Mouse (Mus musculus): ENCODE measurements around the gene Aqp7. TPM values are rescaled to one million over a fixed set of nuclear protein-coding genes. Genes with fewer than 3 reads are reported as not detected.

The Aqp7 gene
- total RNA-seq, 2 experiments from 2014 or later, result 9.3 to 11.2 TPM

DNA sequence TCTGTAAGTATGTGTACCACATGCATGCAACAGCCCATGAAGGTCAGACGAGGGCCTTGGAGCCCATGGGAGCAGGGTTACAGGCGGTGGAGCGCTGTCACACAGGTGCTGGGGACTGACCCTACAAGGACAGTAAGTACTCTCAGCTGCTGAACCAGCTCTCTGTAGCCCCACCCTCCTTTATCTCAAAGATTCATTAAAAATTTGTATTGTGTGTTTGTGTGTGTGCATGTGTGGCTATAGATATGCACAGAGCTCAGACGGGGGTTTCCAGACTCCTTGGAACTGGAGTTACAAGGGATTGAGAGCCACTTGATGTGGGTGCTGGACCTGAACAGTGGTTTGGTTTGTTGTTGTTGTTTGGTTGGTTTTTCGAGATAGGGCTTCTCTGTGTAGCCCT, 33.8 kb upstream of the Aqp7 start:
- H3K4me3 ChIP-seq, result no peak overlapping the region
- DNase-seq, result no peak
- TF ChIP-seq CTCF (IDR thresholded peaks at IDR 0.05), result no peak
- intact Hi-C loops (cut with DNase I), result no loop called here
- H3K27ac ChIP-seq, result no peak overlapping the region

DNA sequence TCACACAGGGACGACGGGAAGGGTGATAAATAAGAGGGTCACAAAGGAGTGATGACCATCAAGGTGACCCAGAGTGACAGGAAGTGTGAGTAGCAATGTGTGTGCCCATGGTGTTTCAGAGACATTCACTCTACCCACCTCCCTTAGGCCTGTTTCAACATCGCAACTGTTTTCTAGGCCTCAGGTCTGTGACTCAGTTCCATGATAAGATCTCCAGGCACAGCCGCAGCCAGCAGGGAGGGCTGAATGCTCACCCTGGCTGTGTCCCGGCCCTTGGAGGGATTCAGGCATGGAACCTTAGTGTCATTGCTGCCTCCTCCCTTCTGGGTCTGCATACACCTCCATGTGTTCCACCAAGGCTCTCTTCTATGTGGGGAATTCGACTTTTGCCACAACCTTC, 30.8 kb upstream of the Aqp7 start:
- TF ChIP-seq CTCF (IDR thresholded peaks at IDR 0.05), result no peak
- Histone ChIP-seq H3K27ac (no peak overlapping the region), H3K4me3 (no peak overlapping the region)
- intact Hi-C loops (cut with DNase I), result no loop called here
- DNase-seq, result no peak

DNA sequence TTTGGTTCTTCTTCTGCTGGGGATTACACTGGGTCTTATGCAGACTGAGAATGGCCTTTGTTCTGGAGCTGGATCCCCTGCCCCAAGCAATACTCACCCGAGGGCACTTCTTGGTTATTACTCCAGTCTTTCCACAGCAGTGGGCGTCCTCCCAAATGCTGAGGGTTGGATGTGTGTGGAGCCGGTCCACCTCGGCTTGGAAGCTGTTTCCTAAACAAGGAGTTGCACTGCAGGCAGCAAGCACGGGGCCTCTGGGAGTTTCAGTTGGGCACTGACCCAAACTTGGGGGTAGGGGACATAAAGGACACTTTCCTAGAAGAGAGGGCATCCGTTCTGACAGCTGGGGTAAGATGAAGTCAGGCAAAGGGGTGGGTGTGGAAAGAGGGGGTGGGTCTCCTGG, 26.5 kb upstream of the Aqp7 start:
- DNase-seq, result no peak
- Histone ChIP-seq H3K4me3 (no peak overlapping the region), H3K27ac (no peak overlapping the region)
- intact Hi-C loops (cut with DNase I), result no loop called here
- no peak for TF ChIP-seq CTCF (IDR thresholded peaks at IDR 0.05)

DNA sequence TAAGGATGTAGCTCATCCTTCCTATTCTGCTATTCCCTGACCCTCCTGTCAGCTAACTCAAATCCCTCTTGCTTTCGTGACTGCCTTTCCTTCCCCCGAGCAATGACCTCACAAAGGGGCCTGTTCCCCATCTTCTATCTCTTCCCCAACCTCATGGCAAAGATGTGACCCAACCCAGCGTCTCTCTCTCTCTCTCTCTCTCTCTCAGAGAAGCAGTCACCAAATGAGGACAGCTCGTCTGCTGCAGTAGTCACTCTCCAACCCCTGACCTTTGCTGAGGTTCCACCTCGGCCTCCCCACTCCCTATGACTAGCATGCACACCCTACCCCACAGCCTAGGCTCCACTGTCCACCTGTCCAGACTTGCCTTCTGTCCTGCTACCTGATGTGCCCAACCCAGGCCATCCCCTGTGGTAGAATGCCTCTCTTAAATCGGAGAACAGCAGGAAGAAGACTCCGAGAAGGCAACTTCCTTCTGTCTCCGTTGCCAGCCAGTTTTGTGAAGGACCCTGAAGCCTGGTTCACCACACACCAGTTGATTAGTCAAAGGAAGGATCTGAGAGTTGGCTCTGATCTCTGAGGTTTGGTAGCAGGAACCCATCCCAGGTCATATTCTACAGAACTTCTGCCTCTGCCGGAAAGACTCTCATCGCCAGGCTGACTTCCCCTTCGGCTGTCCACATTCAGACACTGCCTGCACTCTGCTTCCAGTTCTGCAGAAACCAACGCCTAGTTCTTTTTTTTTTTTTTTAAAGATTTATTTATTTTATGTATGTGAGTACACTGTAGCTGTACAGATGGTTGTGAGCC, 25.3 kb upstream of the Aqp7 start:
- no peak for TF ChIP-seq CTCF (IDR thresholded peaks at IDR 0.05)
- Histone ChIP-seq H3K27ac (no peak overlapping the region), H3K4me3 (no peak overlapping the region)
- intact Hi-C loops (cut with DNase I), result no loop called here
- DNase-seq, result no peak

DNA sequence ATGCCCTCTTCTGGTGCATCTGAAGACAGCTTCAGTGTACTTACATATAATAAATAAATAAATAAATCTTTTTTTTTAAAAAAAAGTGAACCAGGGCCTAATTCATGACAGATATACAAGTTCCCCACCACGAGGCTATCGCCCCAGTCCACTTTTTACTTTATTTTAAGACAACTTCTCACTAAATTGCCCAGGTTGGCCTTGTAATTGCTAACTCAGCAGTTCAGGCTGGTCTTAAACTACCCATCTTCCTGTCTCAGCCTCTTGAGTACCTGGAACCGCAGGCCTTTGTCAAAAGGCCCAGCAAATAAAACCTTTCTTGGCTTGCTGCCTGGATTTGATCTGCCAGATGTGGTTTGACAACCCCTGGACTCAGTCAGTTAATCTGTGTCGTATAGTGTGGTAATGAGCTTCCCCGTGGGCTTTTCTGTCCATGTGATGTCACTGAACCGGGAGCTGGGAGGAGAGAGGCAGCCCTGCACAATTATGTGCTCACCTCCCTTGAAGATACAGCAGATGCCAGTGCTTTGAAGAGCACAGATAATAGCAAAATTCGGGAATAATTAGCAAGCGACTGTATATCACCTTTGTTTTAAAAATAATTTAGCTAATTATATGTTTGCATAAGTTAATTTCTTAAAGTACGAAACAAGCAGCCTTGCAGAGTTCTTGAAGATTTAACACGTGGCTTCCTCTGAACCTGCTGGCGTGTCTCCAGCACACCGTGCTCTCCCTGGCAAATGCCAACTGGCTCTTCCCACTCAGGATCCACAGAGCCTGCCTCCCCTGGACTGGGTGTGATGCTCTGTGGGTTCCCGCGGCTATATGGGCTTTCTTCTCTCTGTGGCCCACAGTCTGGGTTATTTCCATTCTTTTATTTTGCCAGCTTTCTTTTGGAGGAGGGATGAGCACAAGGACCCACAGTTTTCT, 23.8 kb upstream of the Aqp7 start:
- intact Hi-C loops (cut with DNase I), result no loop called here
- Histone ChIP-seq H3K27ac (no peak overlapping the region), H3K4me3 (no peak overlapping the region)
- TF ChIP-seq CTCF (IDR thresholded peaks at IDR 0.05), result no peak
- no peak for DNase-seq

DNA sequence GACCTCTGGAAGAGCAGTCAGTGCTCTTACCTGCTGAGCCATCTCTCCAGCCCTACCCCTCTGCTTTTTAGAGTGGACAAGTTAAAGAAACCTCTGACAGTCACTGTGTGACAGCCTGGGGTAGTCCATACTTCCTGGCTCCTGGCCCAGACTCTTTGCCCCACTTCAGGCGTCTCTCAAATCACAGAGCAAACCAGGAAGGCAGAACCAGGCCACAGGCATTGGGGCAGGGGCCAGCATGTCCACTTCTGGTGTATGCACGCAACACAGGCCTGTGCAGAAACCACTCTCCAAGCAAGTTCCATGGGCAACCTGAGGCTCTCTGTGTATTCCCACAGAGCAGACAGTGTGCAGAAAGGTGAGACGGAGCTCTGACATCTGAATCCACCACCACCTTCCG, 17.3 kb upstream of the Aqp7 start:
- intact Hi-C loops (cut with DNase I), result no loop called here
- Histone ChIP-seq H3K27ac (no peak overlapping the region), H3K4me3 (no peak overlapping the region)
- no peak for TF ChIP-seq CTCF (IDR thresholded peaks at IDR 0.05)
- DNase-seq, result no peak

DNA sequence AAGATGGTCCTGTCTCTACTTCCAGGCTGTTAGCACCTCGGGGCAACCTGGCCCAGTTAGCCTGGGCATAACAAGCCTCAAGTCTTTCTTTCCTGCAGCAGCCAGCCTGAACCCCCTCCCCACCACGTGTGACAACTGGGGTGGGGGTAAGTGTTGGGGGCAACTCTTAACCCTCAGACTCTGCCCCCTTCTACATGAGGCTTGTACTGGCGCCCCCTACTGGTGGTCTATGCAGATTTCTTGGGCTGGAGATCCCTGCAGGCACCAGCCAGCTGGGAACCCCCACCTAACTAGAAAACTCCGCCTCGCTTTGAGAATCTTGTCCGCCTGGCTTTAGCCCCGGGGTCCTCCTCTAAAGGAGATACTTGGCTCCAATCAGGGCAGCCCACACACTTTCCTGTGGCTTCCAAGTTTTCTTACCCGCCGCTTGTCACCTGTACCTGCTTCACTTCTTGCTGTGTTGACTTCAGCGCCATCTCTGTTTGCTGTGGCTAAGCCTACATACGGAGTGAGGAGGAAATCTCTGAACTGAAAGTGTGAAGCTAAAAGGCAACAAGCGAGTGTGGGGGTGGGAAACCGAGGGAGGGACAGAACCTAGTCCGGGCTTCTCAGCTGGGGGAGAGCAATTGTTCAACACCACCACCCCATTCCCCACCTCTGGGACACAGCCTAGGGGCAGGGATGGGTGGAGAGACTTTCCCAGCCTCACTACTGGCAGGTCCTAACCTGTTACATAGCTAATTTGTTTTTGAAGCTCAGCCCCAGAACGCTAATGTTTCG, 16.1 kb upstream of the Aqp7 start:
- Histone ChIP-seq H3K4me3 (peak overlapping the region; percentile 19; the same call in 1 of the 2 replicates), H3K27ac (no peak overlapping the region)
- intact Hi-C loops (cut with DNase I), result no loop called here
- TF ChIP-seq CTCF (IDR thresholded peaks at IDR 0.05), result peak; percentile 65
- peak; percentile 41 for DNase-seq

DNA sequence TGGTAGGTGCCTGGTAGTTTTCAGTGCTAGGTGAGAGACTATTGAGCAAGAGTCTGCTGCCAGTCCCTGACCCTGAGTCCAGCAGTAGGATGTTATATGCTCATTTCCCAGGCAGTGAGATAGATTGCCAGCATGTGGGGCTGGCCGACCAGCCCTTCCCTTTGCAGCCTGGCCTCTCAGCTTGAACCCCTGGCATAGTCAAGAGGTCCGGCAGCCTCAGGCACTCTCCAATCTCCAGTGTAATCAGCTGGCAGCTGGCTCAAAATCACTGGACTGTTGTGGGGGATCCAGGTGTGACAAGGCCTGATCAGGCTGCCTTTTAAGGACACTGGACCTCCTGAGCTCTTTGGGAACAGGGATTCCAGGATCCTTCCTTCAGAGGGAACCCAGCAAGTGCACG, 15.4 kb upstream of the Aqp7 start:
- no peak for DNase-seq
- no peak overlapping the region for H3K4me3 ChIP-seq
- no peak for TF ChIP-seq CTCF (IDR thresholded peaks at IDR 0.05)
- intact Hi-C loops (cut with DNase I), result no loop called here
- no peak overlapping the region for H3K27ac ChIP-seq

DNA sequence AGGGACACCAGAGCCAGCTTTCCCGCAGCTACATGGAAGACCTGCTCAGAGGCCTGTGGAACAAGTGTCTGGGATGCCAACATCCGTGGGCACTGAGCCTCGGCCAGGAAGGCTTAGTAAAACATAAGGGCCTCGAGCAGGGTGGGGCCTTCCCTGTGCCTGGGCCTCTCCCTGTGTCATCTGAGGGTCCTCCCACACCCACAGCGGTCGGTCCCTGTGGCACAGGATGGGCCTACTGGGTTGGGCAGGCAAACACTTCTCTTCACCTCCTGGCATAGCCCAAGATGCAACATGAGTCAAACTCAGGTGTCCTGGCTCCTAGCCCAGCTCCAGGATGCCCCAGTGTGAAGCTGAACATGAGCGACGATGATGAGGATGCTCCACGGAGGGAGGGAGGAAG, 9.4 kb upstream of the Aqp7 start:
- no peak for TF ChIP-seq CTCF (IDR thresholded peaks at IDR 0.05)
- no peak for DNase-seq
- intact Hi-C loops (cut with DNase I), result loop anchor here (10.0 kb wide), 1 partner anchor 227 kb away; no protein-coding TSS in a partner anchor
- no peak overlapping the region for H3K27ac ChIP-seq
- H3K4me3 ChIP-seq, result no peak overlapping the region

DNA sequence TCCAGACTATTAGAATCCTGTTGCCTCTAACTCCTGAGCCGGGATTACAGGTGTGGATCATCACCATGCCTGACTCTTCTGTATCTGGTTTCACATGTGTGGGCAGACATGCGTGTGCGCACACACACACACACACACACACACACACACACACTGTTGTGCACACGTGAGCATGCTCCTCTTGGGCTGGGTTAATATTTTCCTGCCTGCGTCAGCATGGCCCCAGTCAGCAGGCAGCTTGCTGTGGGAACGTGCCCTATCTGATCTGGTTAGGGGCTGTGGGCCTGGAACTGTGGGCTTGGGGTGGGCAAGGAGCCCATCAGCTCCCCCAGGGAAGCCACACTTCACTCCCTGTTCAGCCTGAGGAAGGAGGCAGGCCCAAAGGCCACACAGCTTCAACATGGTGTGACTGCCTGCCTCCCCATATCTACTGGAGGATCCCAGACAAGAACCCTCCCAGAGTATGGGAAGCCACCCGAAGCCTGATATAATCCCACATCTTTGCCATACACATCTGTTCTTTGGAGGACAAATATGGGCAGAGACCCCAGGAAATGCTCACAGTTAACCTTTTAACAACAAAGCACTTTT, 8.9 kb upstream of the Aqp7 start:
- intact Hi-C loops (cut with DNase I), result loop anchor here (10.0 kb wide), 1 partner anchor 228 kb away; no protein-coding TSS in a partner anchor
- no peak overlapping the region for H3K4me3 ChIP-seq
- no peak overlapping the region for H3K27ac ChIP-seq
- TF ChIP-seq CTCF (IDR thresholded peaks at IDR 0.05), result no peak
- DNase-seq, result no peak

DNA sequence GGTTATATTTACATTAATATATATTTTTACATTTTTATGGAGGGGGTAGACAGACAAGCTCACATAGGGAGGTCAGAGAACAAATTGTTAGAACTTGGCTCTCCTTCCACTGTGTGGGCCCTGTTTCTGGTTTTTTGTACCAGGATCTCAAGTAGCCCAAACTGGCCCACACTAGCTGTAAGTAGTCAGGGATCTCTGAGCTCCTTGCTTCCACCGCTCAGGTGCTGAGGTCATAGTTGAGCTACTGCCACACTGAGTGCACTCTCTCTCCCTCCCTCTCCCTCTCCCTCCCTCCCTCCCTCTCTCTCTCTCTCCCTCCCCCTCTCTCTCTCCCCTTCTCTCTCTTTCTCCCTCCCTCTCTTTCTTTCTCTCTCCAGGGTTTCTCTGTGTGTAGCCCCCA, 8.3 kb upstream of the Aqp7 start:
- intact Hi-C loops (cut with DNase I), result loop anchor here (10.0 kb wide), 1 partner anchor 229 kb away; no protein-coding TSS in a partner anchor
- DNase-seq, result no peak
- H3K27ac ChIP-seq, result no peak overlapping the region
- no peak for TF ChIP-seq CTCF (IDR thresholded peaks at IDR 0.05)
- no peak overlapping the region for H3K4me3 ChIP-seq

DNA sequence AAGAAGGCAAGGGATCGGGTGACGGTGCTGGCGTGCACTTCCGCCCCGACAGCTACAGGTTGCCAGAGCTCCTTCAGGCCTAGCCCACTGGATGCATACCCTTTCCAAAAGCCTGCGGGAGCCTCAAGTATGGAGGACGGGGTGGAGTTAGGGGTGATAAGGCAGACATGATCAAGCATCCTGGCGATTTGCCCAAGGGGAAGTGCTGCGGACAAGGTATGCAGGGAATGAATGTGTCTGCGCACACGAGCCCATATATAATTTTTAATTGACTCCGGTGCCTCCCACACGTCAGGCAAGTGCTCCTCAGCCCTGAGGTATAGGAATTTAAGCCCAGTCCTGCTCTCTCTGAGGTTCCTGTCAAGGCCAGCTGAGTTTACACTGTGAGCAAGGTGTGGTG, 7.2 kb upstream of the Aqp7 start:
- no peak for DNase-seq
- TF ChIP-seq CTCF (IDR thresholded peaks at IDR 0.05), result no peak
- intact Hi-C loops (cut with DNase I), result loop anchor here (10.0 kb wide), 1 partner anchor 230 kb away; no protein-coding TSS in a partner anchor
- Histone ChIP-seq H3K4me3 (peak overlapping the region; percentile 45), H3K27ac (peak overlapping the region; percentile 21; the same call in 1 of the 2 replicates)
